Mouse (Mus musculus) testis, adult 2 months (tissue): ENCODE results near the gene Pusl1. TPM values are rescaled to one million over a fixed set of nuclear protein-coding genes. Genes with fewer than 3 reads are reported as not detected.

Experiments
- H3K27ac ChIP-seq: fragments of 200-500 bp; 2 replicates; pipeline ENCODE4 v1.5.1; 2012; ENCODE audit warnings: low read depth, low read length; ENCODE audit not compliant: control insufficient read depth, insufficient read depth
- H3K27me3 ChIP-seq: fragments of 200-500 bp; 2 replicates; pipeline ENCODE4 v1.6.1; 2012; ENCODE audit warnings: mild to moderate bottlenecking, low read length, moderate library complexity; ENCODE audit not compliant: control insufficient read depth, insufficient read depth
- H3K36me3 ChIP-seq: fragments of 200-500 bp; 2 replicates; pipeline ENCODE4 v1.6.1; 2012; ENCODE audit warnings: mild to moderate bottlenecking, low read length; ENCODE audit not compliant: control insufficient read depth, insufficient read depth
- H3K4me1 ChIP-seq: fragments of 200-500 bp; 2 replicates; pipeline ENCODE4 v1.6.1; 2012; ENCODE audit warnings: low read length; ENCODE audit not compliant: control insufficient read depth, insufficient read depth
- H3K4me3 ChIP-seq: fragments of 200-500 bp; 2 replicates; pipeline ENCODE4 v1.5.1; 2012; ENCODE audit warnings: low read depth, mild to moderate bottlenecking, low read length, moderate library complexity, mixed read lengths; ENCODE audit not compliant: control insufficient read depth
- CTCF ChIP-seq: fragments of 200-500 bp; IDR thresholded peaks from 2 replicates; pipeline ENCODE4 v1.5.1; 2012; ENCODE audit warnings: low read depth, mild to moderate bottlenecking, inconsistent platforms, low read length, moderate library complexity; ENCODE audit not compliant: control insufficient read depth, insufficient read depth, insufficient replicate concordance
- POLR2A ChIP-seq: fragments of 200-500 bp; IDR thresholded peaks from 2 replicates; pipeline ENCODE4 v1.6.1; 2012; ENCODE audit warnings: low read depth, mild to moderate bottlenecking, inconsistent platforms, low read length, moderate library complexity; ENCODE audit not compliant: control insufficient read depth
- polyA plus RNA-seq: library from polyadenylated mRNA; depleted of rRNA; stranded (reverse); fragments of >200 nt; gene quantifications from 2 replicates; pipeline ENCODE4 v1.2.3, GENCODE M21; 2012

Pusl1 gene
- polyA plus RNA-seq, 1 experiment = 20.3 TPM

- Histone ChIP-seq H3K27me3 (no peaks in the 10 kb centered on the region), H3K27ac (no peak overlapping the region), H3K4me3 (no peak overlapping the region), H3K36me3 (no peaks in the 10 kb centered on the region; the same call in 1 of the 2 replicates), H3K4me1 (peaks cover 12% of the 10 kb centered on the region)
- TF ChIP-seq POLR2A = no peak
- TF ChIP-seq CTCF = no peak
Observed at GRCm38 (mm10) chr4:155851951-155852411, 39.6 kb downstream of the Pusl1 start.

DNA sequence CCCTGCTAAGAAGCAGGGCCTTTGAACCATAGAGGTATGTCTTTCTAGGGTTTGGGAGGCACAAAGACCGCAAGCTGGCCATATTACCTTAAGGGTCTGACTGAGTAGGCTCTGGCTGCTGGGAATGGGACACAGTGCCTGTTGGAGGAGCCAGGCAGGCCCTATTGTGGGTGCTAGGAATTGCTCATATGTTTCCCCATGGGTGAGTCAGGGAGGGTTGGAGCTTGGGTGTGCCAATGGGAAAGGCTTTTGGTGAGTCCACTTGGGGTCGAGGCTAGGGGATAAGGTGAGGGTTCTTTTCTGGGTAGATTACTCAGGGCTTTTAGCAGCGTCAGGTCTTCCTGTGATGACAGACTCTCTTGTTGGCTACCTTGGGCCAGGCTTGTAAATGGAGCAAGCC lies 40.2 kb downstream of the Pusl1 start:
- H3K27ac ChIP-seq = no peak overlapping the region
- TF ChIP-seq CTCF (no peak), POLR2A (no peak)
- H3K27me3 ChIP-seq = no peaks in the 10 kb centered on the region
- no peak overlapping the region for H3K4me3 ChIP-seq
- H3K4me1 ChIP-seq = peaks cover 18% of the 10 kb centered on the region
- no peaks in the 10 kb centered on the region; the same call in 1 of the 2 replicates for H3K36me3 ChIP-seq

- H3K4me3 ChIP-seq = no peak overlapping the region
- H3K4me1 ChIP-seq = peaks cover 19% of the 10 kb centered on the region
- H3K27ac ChIP-seq = no peak overlapping the region
- TF ChIP-seq POLR2A = no peak
- no peak for TF ChIP-seq CTCF
- H3K36me3 ChIP-seq = no peaks in the 10 kb centered on the region; the same call in 1 of the 2 replicates
- H3K27me3 ChIP-seq = no peaks in the 10 kb centered on the region
Observed at GRCm38 (mm10) chr4:155849792-155850451, 41.7 kb downstream of the Pusl1 start.

DNA sequence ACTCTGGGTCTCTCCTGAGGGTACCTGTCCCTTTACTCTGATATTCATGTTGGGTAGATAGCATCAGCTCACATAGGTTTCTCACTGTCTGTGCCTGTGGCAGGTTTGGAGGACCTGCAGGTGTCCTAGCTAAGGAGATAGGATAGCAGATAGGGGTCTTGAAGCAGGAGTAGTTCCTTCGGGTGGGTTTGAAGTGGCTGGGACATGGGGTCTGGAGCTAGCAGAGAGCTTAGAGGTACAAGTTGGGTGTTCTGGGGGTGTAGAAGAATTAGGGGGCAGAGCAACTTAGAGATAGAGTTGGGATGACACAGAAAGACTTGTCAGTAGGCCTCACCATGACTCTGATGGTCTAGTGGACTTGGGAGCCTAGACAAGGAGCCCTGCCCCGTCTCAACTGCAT lies 42.2 kb downstream of the Pusl1 start:
- H3K4me3 ChIP-seq = no peak overlapping the region
- H3K4me1 ChIP-seq = peaks cover 19% of the 10 kb centered on the region
- H3K27me3 ChIP-seq = no peaks in the 10 kb centered on the region
- TF ChIP-seq POLR2A (no peak), CTCF (no peak)
- no peak overlapping the region for H3K27ac ChIP-seq
- H3K36me3 ChIP-seq = no peaks in the 10 kb centered on the region; the same call in 1 of the 2 replicates

GRCm38 (mm10) chr4:155848434-155849095 lies 43.0 kb downstream of the Pusl1 start:
- H3K4me1 ChIP-seq = peaks cover 19% of the 10 kb centered on the region
- no peaks in the 10 kb centered on the region for H3K36me3 ChIP-seq
- H3K27ac ChIP-seq = no peak overlapping the region
- H3K4me3 ChIP-seq = peak overlapping the region; percentile 87
- TF ChIP-seq CTCF = no peak
- no peak for TF ChIP-seq POLR2A
- H3K27me3 ChIP-seq = no peaks in the 10 kb centered on the region

- peaks cover 19% of the 10 kb centered on the region for H3K4me1 ChIP-seq
- TF ChIP-seq CTCF = no peak
- no peak for TF ChIP-seq POLR2A
- peak overlapping the region; percentile 70 for H3K27ac ChIP-seq
- H3K4me3 ChIP-seq = peak overlapping the region; percentile 87
- no peaks in the 10 kb centered on the region; the same call in 1 of the 2 replicates for H3K36me3 ChIP-seq
- H3K27me3 ChIP-seq = no peaks in the 10 kb centered on the region
Observed at GRCm38 (mm10) chr4:155847591-155848352, 43.8 kb downstream of the Pusl1 start.
